9 mouse cellular contexts compared by ENCODE assay signal in the genomic region with DNA sequence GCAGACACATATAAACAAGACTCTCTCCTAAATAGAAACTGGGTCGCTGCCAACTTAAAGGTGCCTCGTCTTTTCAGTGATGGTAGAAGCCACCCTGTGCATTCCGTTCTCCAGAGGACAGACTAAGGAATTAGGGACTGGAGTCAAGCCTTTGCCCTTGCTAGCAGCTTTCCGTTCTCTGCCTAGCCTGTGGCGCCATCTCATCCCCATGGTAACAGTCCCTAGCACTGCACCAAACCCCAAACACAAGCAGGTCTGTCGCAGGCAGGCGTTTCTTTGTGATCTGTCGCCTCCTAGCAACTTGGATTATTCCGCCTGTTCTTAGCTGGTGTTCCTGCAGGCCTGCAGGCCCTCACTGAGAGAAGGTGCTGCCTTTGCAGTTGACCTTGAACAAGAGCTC. TPM values are rescaled to one million over a fixed set of nuclear protein-coding genes. Genes with fewer than 3 reads are reported as not detected.
DNase-seq lines count a peak whose midpoint lies in the region; ATAC-seq lines count a peak whose summit lies in the region.
"Had no signal": no experiment of that assay in that cellular context is flagged by ENCODE, and none has a peak within 500 bp of the region (broad histone marks: within the 10 kb centered on the region; RNA-seq: fewer than 3 reads in every experiment).

No protein-coding gene starts in this region.

- H3K27ac ChIP-seq in embryonic facial prominence, embryonic 10.5 days (replicated peaks), result no peak overlapping the region
- peak overlapping the region; percentile 50; the same call in 1 of the 2 replicates for H3K27ac ChIP-seq in midbrain, embryonic 16.5 days (ENCODE audit: low read length)
- H3K27ac ChIP-seq: limb, embryonic 15.5 days had no signal

- no peaks in the 10 kb centered on the region for H3K9me3 ChIP-seq in embryonic facial prominence, embryonic 10.5 days
- H3K9me3 ChIP-seq in midbrain, embryonic 16.5 days (replicated peaks; ENCODE audit: control insufficient read depth, low read length, poor library complexity, severe bottlenecking), result no peaks in the 10 kb centered on the region
- H3K9me3 ChIP-seq: limb, embryonic 15.5 days had no signal

- WGBS in embryonic facial prominence, embryonic 10.5 days, result 29% methylated on average over 9 of the region's 9 CpGs
- WGBS in midbrain, embryonic 16.5 days, result 8% methylated on average over 9 of the region's 9 CpGs

- H3K4me2 ChIP-seq in midbrain, embryonic 16.5 days (ENCODE audit: low read length), result no peak overlapping the region
- H3K4me2 ChIP-seq: limb, embryonic 15.5 days had no signal

- DNase-seq in kidney, adult 11 months, result peak; percentile 67
- DNase-seq in kidney, postnatal 14 days, result no peak
- DNase-seq in embryonic facial prominence, embryonic 10.5 days (ENCODE audit: low spot score), result peak; percentile 46
- peak; percentile 65 to 71 for DNase-seq in heart, postnatal 10 days
- DNase-seq in urinary bladder, postnatal 25 days (ENCODE audit: low spot score), result no peak
- DNase-seq in cerebellum, adult 11 months, result no peak
- no peak for DNase-seq in cerebellum, postnatal 36 days

- peaks cover 27% of the 10 kb centered on the region for H3K36me3 ChIP-seq in embryonic facial prominence, embryonic 10.5 days (replicated peaks)
- no peaks in the 10 kb centered on the region for H3K36me3 ChIP-seq in midbrain, embryonic 16.5 days (ENCODE audit: control insufficient read depth, insufficient read depth, low read length)

- intact Hi-C loops in heart, postnatal 10 days (cut with DNase I), result no loop called here

- ATAC-seq in midbrain, embryonic 16.5 days, result peak; percentile 75

- no peaks in the 10 kb centered on the region for H3K27me3 ChIP-seq in embryonic facial prominence, embryonic 10.5 days (replicated peaks; ENCODE audit: low read depth, poor library complexity, severe bottlenecking)
- no peaks in the 10 kb centered on the region for H3K27me3 ChIP-seq in midbrain, embryonic 16.5 days (ENCODE audit: control insufficient read depth, insufficient read depth, low read depth, low read length)
- H3K27me3 ChIP-seq: limb, embryonic 15.5 days had no signal

- no peak overlapping the region for H3K9ac ChIP-seq in midbrain, embryonic 16.5 days (ENCODE audit: low read depth, low read length)
- H3K9ac ChIP-seq: limb, embryonic 15.5 days had no signal

- H3K4me3 ChIP-seq in embryonic facial prominence, embryonic 10.5 days, result no peak overlapping the region
- H3K4me3 ChIP-seq in midbrain, embryonic 16.5 days (ENCODE audit: low read depth, low read length), result no peak overlapping the region
- H3K4me3 ChIP-seq: limb, embryonic 15.5 days had no signal

- H3K4me1 ChIP-seq in embryonic facial prominence, embryonic 10.5 days, result peaks cover 14% of the 10 kb centered on the region
- H3K4me1 ChIP-seq in midbrain, embryonic 16.5 days (ENCODE audit: control insufficient read depth, insufficient read depth, low read length), result peaks cover 9% of the 10 kb centered on the region

RNA-seq across cellular contexts. Expression of a gene that starts 5.0 kb away (rescaled TPM):
- 0.09 and 0.12 TPM in 2 replicates for polyA plus RNA-seq in embryonic facial prominence, embryonic 10.5 days (2016; fragmentation: Nextera tagmentation; extraction: Ambion mirVana)
- not detected for total RNA-seq in heart, postnatal 10 days (2021)
- polyA plus RNA-seq in midbrain, embryonic 16.5 days (2015; fragmentation: Nextera tagmentation; extraction: Ambion mirVana), result 0.15 and 0.16 TPM in 2 replicates

RNA-seq across cellular contexts. Expression of a gene that starts 10.5 kb away (rescaled TPM):
- 0.27 and 0.75 TPM in 2 replicates for polyA plus RNA-seq in embryonic facial prominence, embryonic 10.5 days (2016; fragmentation: Nextera tagmentation; extraction: Ambion mirVana)
- 10 to 100 TPM; 15.5 to 21.3 TPM for total RNA-seq in heart, postnatal 10 days (2021)
- 4.6 and 5.5 TPM in 2 replicates for polyA plus RNA-seq in midbrain, embryonic 16.5 days (2015; fragmentation: Nextera tagmentation; extraction: Ambion mirVana)

RNA-seq across cellular contexts. Expression of a gene that starts 16.8 kb away (rescaled TPM):
- polyA plus RNA-seq in embryonic facial prominence, embryonic 10.5 days (2016; fragmentation: Nextera tagmentation; extraction: Ambion mirVana), result 0.31 and 0.49 TPM in 2 replicates
- total RNA-seq in heart, postnatal 10 days (2021), result under 1 TPM; 0.10 to 0.12 TPM
- 0.10 and 0.15 TPM in 2 replicates for polyA plus RNA-seq in midbrain, embryonic 16.5 days (2015; fragmentation: Nextera tagmentation; extraction: Ambion mirVana)

RNA-seq across cellular contexts. Expression of a gene that starts 16.8 kb away (rescaled TPM):
- polyA plus RNA-seq in embryonic facial prominence, embryonic 10.5 days (2016; fragmentation: Nextera tagmentation; extraction: Ambion mirVana), result 80.1 and 80.9 TPM in 2 replicates
- total RNA-seq in heart, postnatal 10 days (2021), result 10 to 100 TPM; 18.1 TPM
- 25.6 and 26.0 TPM in 2 replicates for polyA plus RNA-seq in midbrain, embryonic 16.5 days (2015; fragmentation: Nextera tagmentation; extraction: Ambion mirVana)

RNA-seq across cellular contexts. Expression of a gene that starts 29.7 kb away (rescaled TPM):
- polyA plus RNA-seq in embryonic facial prominence, embryonic 10.5 days (2016; fragmentation: Nextera tagmentation; extraction: Ambion mirVana), result 10.7 and 12.0 TPM in 2 replicates
- 100 to 1,000 TPM; 102 to 150 TPM for total RNA-seq in heart, postnatal 10 days (2021)
- 6.7 and 9.7 TPM in 2 replicates for polyA plus RNA-seq in midbrain, embryonic 16.5 days (2015; fragmentation: Nextera tagmentation; extraction: Ambion mirVana)

Comparison
In these comparisons a context has a peak if more than half of its experiments do, and no peak if none do; other contexts are left out.
1. DNase-seq: peak in kidney, adult 11 months (single experiment), embryonic facial prominence, embryonic 10.5 days (single experiment) and heart, postnatal 10 days (2 of 2); none in kidney, postnatal 14 days (single experiment), urinary bladder, postnatal 25 days (single experiment), cerebellum, adult 11 months (single experiment) and cerebellum, postnatal 36 days (0 of 2).